Mouse (Mus musculus): ENCODE measurements around the gene Bst2. TPM values are rescaled to one million over a fixed set of nuclear protein-coding genes. Genes with fewer than 3 reads are reported as not detected.

Bst2 gene
- polyA plus RNA-seq, 1 experiment from 2014 or later = 5.6 TPM

- Histone ChIP-seq H3K4me1 (peaks cover 34% of the 10 kb centered on the region), H3K36me3 (0 out of 2 replicates have a peak, but pooled peaks cover 2% of the 10 kb centered on the region), H3K4me3 (no peak overlapping the region), H3K27me3 (ENCODE audit: low read depth, poor library complexity, severe bottlenecking) (peaks cover 57% of the 10 kb centered on the region), H3K27ac (no peak overlapping the region), H3K9me3 (replicated peaks) (no peaks in the 10 kb centered on the region)
- DNase-seq (ENCODE audit: low spot score) = no peak
- 85% methylated on average over 4 of the region's 4 CpGs for WGBS
Observed at GRCm38 (mm10) chr8:71505979-71506378, 31.3 kb downstream of the Bst2 start.

- peaks cover 53% of the 10 kb centered on the region for H3K27me3 ChIP-seq (ENCODE audit: low read depth, poor library complexity, severe bottlenecking)
- no peak overlapping the region for H3K4me3 ChIP-seq
- DNase-seq (ENCODE audit: low spot score) = no peak
- peaks cover 34% of the 10 kb centered on the region for H3K4me1 ChIP-seq
- no peaks in the 10 kb centered on the region for H3K9me3 ChIP-seq (replicated peaks)
- H3K36me3 ChIP-seq = 0 out of 2 replicates have a peak, but pooled peaks cover 2% of the 10 kb centered on the region
- H3K27ac ChIP-seq = no peak overlapping the region
- WGBS = 87% methylated on average over 4 of the region's 4 CpGs
Observed at GRCm38 (mm10) chr8:71505326-71505725, 31.9 kb downstream of the Bst2 start.

GRCm38 (mm10) chr8:71504349-71504748 lies 32.9 kb downstream of the Bst2 start:
- Histone ChIP-seq H3K27me3 (ENCODE audit: low read depth, poor library complexity, severe bottlenecking) (peaks cover 43% of the 10 kb centered on the region), H3K4me1 (peaks cover 35% of the 10 kb centered on the region), H3K9me3 (replicated peaks) (no peaks in the 10 kb centered on the region), H3K36me3 (0 out of 2 replicates have a peak, but pooled peaks cover 5% of the 10 kb centered on the region), H3K4me3 (no peak overlapping the region), H3K27ac (peak overlapping the region; percentile 9; the same call in 1 of the 2 replicates)
- WGBS = 89% methylated on average over 4 of the region's 4 CpGs
- DNase-seq (ENCODE audit: low spot score) = no peak

GRCm38 (mm10) chr8:71498816-71499690 lies 38.2 kb downstream of the Bst2 start:
- DNase-seq (ENCODE audit: low spot score) = peak; percentile 65
- peaks cover 51% of the 10 kb centered on the region for H3K4me1 ChIP-seq

GRCm38 (mm10) chr8:71497881-71498501 lies 39.3 kb downstream of the Bst2 start:
- H3K27me3 ChIP-seq (ENCODE audit: low read depth, poor library complexity, severe bottlenecking) = no peaks in the 10 kb centered on the region
- H3K27ac ChIP-seq = peak overlapping the region; percentile 88
- no peak for DNase-seq (ENCODE audit: low spot score)
- H3K36me3 ChIP-seq = peaks cover 18% of the 10 kb centered on the region
- 12% methylated on average over 15 of the region's 15 CpGs for WGBS
- H3K9me3 ChIP-seq (replicated peaks) = no peaks in the 10 kb centered on the region
- H3K4me1 ChIP-seq = peaks cover 51% of the 10 kb centered on the region
- H3K4me3 ChIP-seq = 0 out of 2 replicates have a peak overlapping the region, but pooled peaks have one; percentile 18

More at GRCm38 (mm10) chr8:71498816-71499690, 38.2 kb downstream of the Bst2 start:
- WGBS = 19% methylated on average over 16 of the region's 16 CpGs
- H3K27me3 ChIP-seq (ENCODE audit: low read depth, poor library complexity, severe bottlenecking) = no peaks in the 10 kb centered on the region
- H3K27ac ChIP-seq = peak overlapping the region; percentile 88
- H3K36me3 ChIP-seq = peaks cover 9% of the 10 kb centered on the region
- H3K4me3 ChIP-seq = peak overlapping the region; percentile 18
- H3K9me3 ChIP-seq (replicated peaks) = no peaks in the 10 kb centered on the region

GRCm38 (mm10) chr8:71497077-71497645 lies 40.1 kb downstream of the Bst2 start:
- Histone ChIP-seq H3K4me3 (no peak overlapping the region), H3K4me1 (peaks cover 51% of the 10 kb centered on the region), H3K27ac (peak overlapping the region; percentile 88; the same call in 1 of the 2 replicates), H3K27me3 (ENCODE audit: low read depth, poor library complexity, severe bottlenecking) (no peaks in the 10 kb centered on the region), H3K9me3 (replicated peaks) (no peaks in the 10 kb centered on the region), H3K36me3 (peaks cover 26% of the 10 kb centered on the region)
- 87% methylated on average over 1 of the region's 1 CpGs for WGBS
- DNase-seq (ENCODE audit: low spot score) = no peak

GRCm38 (mm10) chr8:71496481-71496880 lies 40.8 kb downstream of the Bst2 start:
- Histone ChIP-seq H3K4me1 (peaks cover 51% of the 10 kb centered on the region), H3K4me3 (no peak overlapping the region), H3K9me3 (replicated peaks) (no peaks in the 10 kb centered on the region), H3K36me3 (peaks cover 33% of the 10 kb centered on the region), H3K27me3 (ENCODE audit: low read depth, poor library complexity, severe bottlenecking) (no peaks in the 10 kb centered on the region), H3K27ac (peak overlapping the region; percentile 72)
- DNase-seq (ENCODE audit: low spot score) = peak; percentile 61
- WGBS = 31% methylated on average over 11 of the region's 11 CpGs

- peaks cover 51% of the 10 kb centered on the region for H3K4me1 ChIP-seq
- no peaks in the 10 kb centered on the region for H3K9me3 ChIP-seq (replicated peaks)
- H3K36me3 ChIP-seq = peaks cover 39% of the 10 kb centered on the region
- no peaks in the 10 kb centered on the region for H3K27me3 ChIP-seq (ENCODE audit: low read depth, poor library complexity, severe bottlenecking)
- WGBS = 96% methylated on average over 5 of the region's 5 CpGs
- no peak overlapping the region for H3K4me3 ChIP-seq
- peak overlapping the region; percentile 72 for H3K27ac ChIP-seq
- no peak for DNase-seq (ENCODE audit: low spot score)
Observed at GRCm38 (mm10) chr8:71495811-71496210, 41.4 kb downstream of the Bst2 start.

- Histone ChIP-seq H3K36me3 (peaks cover 47% of the 10 kb centered on the region), H3K4me3 (0 out of 2 replicates have a peak overlapping the region, but pooled peaks have one; percentile 16), H3K4me1 (peaks cover 54% of the 10 kb centered on the region), H3K27me3 (ENCODE audit: low read depth, poor library complexity, severe bottlenecking) (no peaks in the 10 kb centered on the region), H3K27ac (peak overlapping the region; percentile 53; the same call in 1 of the 2 replicates), H3K9me3 (replicated peaks) (no peaks in the 10 kb centered on the region)
- DNase-seq (ENCODE audit: low spot score) = peak; percentile 91
- 24% methylated on average over 16 of the region's 16 CpGs for WGBS
Observed at GRCm38 (mm10) chr8:71495039-71495438, 42.2 kb downstream of the Bst2 start.

- no peaks in the 10 kb centered on the region for H3K9me3 ChIP-seq (replicated peaks)
Observed at GRCm38 (mm10) chr8:71488454-71488853, 48.8 kb downstream of the Bst2 start.

GRCm38 (mm10) chr8:71487691-71488445 lies 49.4 kb downstream of the Bst2 start, which contains the start of gene Gtpbp3:
Gene Gtpbp3 (plus strand): TSS chr8:71488103.
- under 1% methylated on average over 33 of the region's 33 CpGs for WGBS
- Histone ChIP-seq H3K4me3 (peak within 1 kb of the TSS; percentile 78), H3K9me3 (replicated peaks) (no peaks in the 10 kb centered on the region), H3K27me3 (ENCODE audit: low read depth, poor library complexity, severe bottlenecking) (no peaks in the 10 kb centered on the region), H3K27ac (peak within 1 kb of the TSS; percentile 93), H3K36me3 (peaks cover 52% of the 10 kb centered on the region), H3K4me1 (peaks cover 47% of the 10 kb centered on the region)
- peak; percentile 84 for DNase-seq (ENCODE audit: low spot score)

More at GRCm38 (mm10) chr8:71488454-71488853, 48.8 kb downstream of the Bst2 start:
- Histone ChIP-seq H3K4me1 (peaks cover 47% of the 10 kb centered on the region), H3K27ac (peak overlapping the region; percentile 93), H3K36me3 (peaks cover 50% of the 10 kb centered on the region), H3K27me3 (ENCODE audit: low read depth, poor library complexity, severe bottlenecking) (no peaks in the 10 kb centered on the region), H3K4me3 (peak overlapping the region; percentile 78)
- WGBS = 0% methylated on average over 22 of the region's 22 CpGs
- DNase-seq (ENCODE audit: low spot score) = peak; percentile 90

- H3K27ac ChIP-seq = peak overlapping the region; percentile 97
- H3K27me3 ChIP-seq (ENCODE audit: low read depth, poor library complexity, severe bottlenecking) = peaks cover 13% of the 10 kb centered on the region
- H3K9me3 ChIP-seq (replicated peaks) = no peaks in the 10 kb centered on the region
- 27% methylated on average over 7 of the region's 7 CpGs for WGBS
- peaks cover 52% of the 10 kb centered on the region for H3K4me1 ChIP-seq
- no peak for DNase-seq (ENCODE audit: low spot score)
- H3K36me3 ChIP-seq = peaks cover 52% of the 10 kb centered on the region
- peak overlapping the region; percentile 90 for H3K4me3 ChIP-seq
Observed at GRCm38 (mm10) chr8:71486136-71486529, 51.1 kb downstream of the Bst2 start.

Data from limb, embryonic 10.5 days (tissue).